Mouse (Mus musculus) myocyte (in vitro differentiated cells): ENCODE measurements around the gene Gas2l2.

ENCODE experiments used
- CEBPB ChIP-seq: IDR thresholded peaks from 2 replicates; pipeline ENCODE4 v1.6.1; 2011; ENCODE audit warnings: mild to moderate bottlenecking, moderate library complexity; ENCODE audit not compliant: poor library complexity, insufficient read depth, severe bottlenecking
- E2F4 ChIP-seq: IDR thresholded peaks from one replicate; pipeline ENCODE4 v1.6.1; 2011; ENCODE audit warnings: mild to moderate bottlenecking, control low read depth, moderate library complexity; ENCODE audit not compliant: insufficient read depth
- MAX ChIP-seq: IDR thresholded peaks from one replicate; pipeline ENCODE4 v1.6.1; 2011; ENCODE audit warnings: low read depth, mild to moderate bottlenecking, control low read depth
- MYOD1 ChIP-seq, 3 experiments: IDR thresholded peaks; one replicate each; pipeline ENCODE4 v1.6.1; 2011; ENCODE audit warnings: control low read depth in 2 of 3, low read depth in 2 of 3, mild to moderate bottlenecking in 2 of 3, moderate library complexity in 1 of 3; ENCODE audit not compliant: insufficient read length in 2 of 3, control insufficient read depth in 1 of 3
- MYOG ChIP-seq, 3 experiments: IDR thresholded peaks; one replicate each; pipeline ENCODE4 v1.6.1; 2011; ENCODE audit warnings: control low read depth in 2 of 3, low read depth in 2 of 3, mild to moderate bottlenecking in 2 of 3; ENCODE audit not compliant: insufficient read length in 2 of 3, control insufficient read depth in 1 of 3, insufficient read depth in 1 of 3
- POLR2A ChIP-seq: IDR thresholded peaks from one replicate; pipeline ENCODE4 v1.6.1; 2011; ENCODE audit warnings: low read depth, mild to moderate bottlenecking, control low read depth, moderate library complexity; ENCODE audit not compliant: insufficient read length
- POLR2AphosphoS2 ChIP-seq: IDR thresholded peaks from one replicate; pipeline ENCODE4 v1.6.1; 2011; ENCODE audit warnings: low read depth, control low read depth; ENCODE audit not compliant: insufficient read length
- SRF ChIP-seq: IDR thresholded peaks from one replicate; pipeline ENCODE4 v1.6.1; 2011; ENCODE audit warnings: low read depth; ENCODE audit not compliant: control insufficient read depth, insufficient read length
- TCF12 ChIP-seq: IDR thresholded peaks from one replicate; pipeline ENCODE4 v1.6.1; 2011; ENCODE audit warnings: mild to moderate bottlenecking, control low read depth; ENCODE audit not compliant: poor library complexity, insufficient read depth, severe bottlenecking
- TCF3 ChIP-seq: IDR thresholded peaks from one replicate; pipeline ENCODE4 v1.6.1; 2011; ENCODE audit warnings: low read depth, control low read depth; ENCODE audit not compliant: insufficient read length
- USF1 ChIP-seq: IDR thresholded peaks from one replicate; pipeline ENCODE4 v1.6.1; 2011; ENCODE audit warnings: low read depth, mild to moderate bottlenecking, control low read depth, moderate library complexity

- TF ChIP-seq POLR2A (no peak), USF1 (no peak), POLR2AphosphoS2 (no peak), MAX (no peak), TCF12 (no peak), TCF3 (no peak), CEBPB (no peak), MYOD1 (IDR thresholded peaks at IDR 0.05; ENCODE audit: control insufficient read depth in 1 of 3, insufficient read length in 2 of 3, low read depth in 2 of 3) (no peak), SRF (no peak), E2F4 (no peak), MYOG (IDR thresholded peaks at IDR 0.05; ENCODE audit: control insufficient read depth in 1 of 3, insufficient read depth in 1 of 3, insufficient read length in 2 of 3, low read depth in 2 of 3) (no peak)
Observed at GRCm38 (mm10) chr11:83432533-83432932, 3.3 kb upstream of the Gas2l2 start.
